Mouse (Mus musculus): ENCODE results near the gene Lingo1. TPM values are rescaled to one million over a fixed set of nuclear protein-coding genes. Genes with fewer than 3 reads are reported as not detected.

The Lingo1 gene
- total RNA-seq, 2 experiments from 2014 or later = 6.1 to 8.5 TPM

GRCm38 (mm10) chr9:56776881-56777801, 19.1 kb downstream of the Lingo1 start:
- DNase-seq (ENCODE audit: low spot score in 2 of 2) = no peak

- no peak for DNase-seq (ENCODE audit: low spot score in 2 of 2)
Observed at GRCm38 (mm10) chr9:56775161-56775934, 20.9 kb downstream of the Lingo1 start.

- no peak for DNase-seq (ENCODE audit: low spot score in 2 of 2)
Observed at GRCm38 (mm10) chr9:56774231-56774630, 22.0 kb downstream of the Lingo1 start.

- no peak for DNase-seq (ENCODE audit: low spot score in 2 of 2)
Observed at GRCm38 (mm10) chr9:56773666-56774065, 22.6 kb downstream of the Lingo1 start.

- DNase-seq (ENCODE audit: low spot score in 2 of 2) = no peak
Observed at GRCm38 (mm10) chr9:56767653-56768136, 28.6 kb downstream of the Lingo1 start.

- no peak for DNase-seq (ENCODE audit: low spot score in 2 of 2)
Observed at GRCm38 (mm10) chr9:56766629-56767357, 29.5 kb downstream of the Lingo1 start.

- DNase-seq (ENCODE audit: low spot score in 2 of 2) = no peak
Observed at GRCm38 (mm10) chr9:56762106-56762562, 34.1 kb downstream of the Lingo1 start.

- no peak for DNase-seq (ENCODE audit: low spot score in 2 of 2)
Observed at GRCm38 (mm10) chr9:56757791-56758190, 38.5 kb downstream of the Lingo1 start.

- DNase-seq (ENCODE audit: low spot score in 2 of 2) = no peak
Observed at GRCm38 (mm10) chr9:56755119-56755518, 41.1 kb downstream of the Lingo1 start.

GRCm38 (mm10) chr9:56753386-56753785, 42.9 kb downstream of the Lingo1 start:
- DNase-seq (ENCODE audit: low spot score in 2 of 2) = no peak

GRCm38 (mm10) chr9:56748056-56748455, 48.2 kb downstream of the Lingo1 start:
- no peak for DNase-seq (ENCODE audit: low spot score in 2 of 2)

- DNase-seq (ENCODE audit: low spot score in 2 of 2) = no peak
Observed at GRCm38 (mm10) chr9:56746926-56747294, 49.4 kb downstream of the Lingo1 start.

GRCm38 (mm10) chr9:56746195-56746925, 49.9 kb downstream of the Lingo1 start:
- no peak for DNase-seq (ENCODE audit: low spot score in 2 of 2)

- DNase-seq (ENCODE audit: low spot score in 2 of 2) = no peak
Observed at GRCm38 (mm10) chr9:56744369-56744768, 51.9 kb downstream of the Lingo1 start.

- no peak for DNase-seq (ENCODE audit: low spot score in 2 of 2)
Observed at GRCm38 (mm10) chr9:56739181-56739737, 57.0 kb downstream of the Lingo1 start.

- no peak for DNase-seq (ENCODE audit: low spot score in 2 of 2)
Observed at GRCm38 (mm10) chr9:56738261-56739171, 57.8 kb downstream of the Lingo1 start.

GRCm38 (mm10) chr9:56734398-56734797, 61.9 kb downstream of the Lingo1 start:
- DNase-seq (ENCODE audit: low spot score in 2 of 2) = no peak

GRCm38 (mm10) chr9:56730997-56731396, 65.3 kb downstream of the Lingo1 start:
- no peak for DNase-seq (ENCODE audit: low spot score in 2 of 2)

- DNase-seq (ENCODE audit: low spot score in 2 of 2) = no peak
Observed at GRCm38 (mm10) chr9:56729145-56729544, 67.1 kb downstream of the Lingo1 start.
